Mouse (Mus musculus) urinary bladder, postnatal 14 days (tissue): ENCODE measurements around the gene Tspan18.

Experiments
- DNase-seq: peaks from one replicate; pipeline ENCODE4 v3.0.0; 2021; ENCODE audit warnings: low spot score

Gene Tspan18

DNA sequence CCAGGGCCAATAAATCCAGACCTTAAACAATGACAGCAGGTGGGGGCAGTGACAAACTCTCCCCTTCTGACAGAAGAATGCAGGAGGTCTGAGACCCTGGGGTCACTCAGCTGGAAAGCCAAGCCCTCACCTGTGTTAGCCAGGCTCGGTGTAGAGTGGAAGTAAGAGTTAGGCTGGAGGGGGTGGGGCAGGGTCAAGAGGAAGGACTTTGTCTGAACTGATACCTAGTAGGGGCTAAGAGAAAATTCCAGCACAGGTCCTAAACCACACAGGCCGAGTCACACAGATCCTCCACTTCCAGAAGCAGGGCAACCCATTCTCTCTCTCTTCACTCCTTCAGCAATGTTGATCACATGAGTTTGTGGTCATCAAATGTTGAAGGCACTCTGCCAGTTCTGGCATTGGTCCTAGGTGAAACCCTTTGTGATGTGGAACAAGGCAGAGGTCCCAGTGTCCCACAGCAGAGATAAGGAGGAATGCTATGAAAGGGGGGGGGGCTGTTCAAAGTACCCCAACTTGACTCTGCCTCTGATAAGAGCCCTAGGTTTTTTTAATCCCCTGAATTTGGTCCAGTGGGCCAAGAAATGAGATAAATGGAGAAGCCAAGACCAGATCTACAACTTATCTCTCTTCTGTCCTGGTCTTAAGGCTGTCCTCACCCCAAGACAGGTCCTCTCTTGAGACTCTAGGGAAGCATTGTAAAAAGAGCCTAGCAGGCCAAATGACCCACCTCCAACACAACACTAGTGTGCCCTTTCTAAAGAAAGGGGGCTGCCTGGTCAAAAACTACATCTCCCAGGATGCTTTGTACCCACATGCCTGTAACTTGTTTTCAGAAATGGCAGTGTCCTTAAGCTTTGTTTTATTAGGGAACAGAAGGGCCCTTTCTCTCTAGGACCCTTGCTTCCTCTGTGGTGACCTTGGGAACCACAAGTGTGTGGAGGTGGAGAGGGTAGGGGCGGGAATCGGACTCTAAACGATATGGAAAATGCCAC lies 71.7 kb downstream of the Tspan18 start:
- no peak for DNase-seq

DNA sequence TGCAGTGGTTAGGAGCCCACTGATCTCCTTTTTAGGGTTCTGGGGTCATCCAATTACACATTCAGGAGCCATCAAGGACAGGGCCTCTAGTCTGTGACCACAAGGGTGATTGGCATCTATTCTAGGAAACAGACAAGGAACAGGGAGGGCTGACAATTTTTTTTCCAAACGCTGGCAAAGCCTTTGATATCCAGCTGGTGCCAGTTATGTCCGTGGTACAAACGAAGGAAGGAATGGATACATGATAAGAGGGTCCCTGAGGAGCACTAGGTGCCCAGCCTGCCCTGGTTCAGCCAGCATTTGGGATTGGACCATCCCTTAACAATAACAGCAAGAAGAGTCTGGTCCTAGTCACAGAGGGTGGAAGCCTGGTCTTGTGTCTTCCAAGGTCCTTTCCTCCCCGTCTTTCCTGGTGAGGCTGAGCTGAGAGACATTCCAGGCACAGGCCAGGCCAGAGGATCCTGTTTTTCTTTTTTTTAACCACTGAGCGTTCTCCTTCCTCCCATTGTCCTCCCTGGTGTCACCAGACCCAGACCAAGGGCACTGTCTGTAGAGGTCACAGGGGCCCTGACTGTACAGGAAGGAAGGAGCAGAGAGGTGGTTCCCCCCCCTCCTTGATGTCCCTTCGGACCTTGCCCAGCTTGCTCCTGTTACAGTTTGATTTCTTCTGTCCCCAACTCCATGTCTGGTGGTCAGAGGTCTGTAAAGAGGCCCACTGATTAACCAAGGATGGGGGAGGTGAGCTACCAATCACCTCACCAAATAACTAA lies 72.6 kb downstream of the Tspan18 start:
- DNase-seq, result no peak

DNA sequence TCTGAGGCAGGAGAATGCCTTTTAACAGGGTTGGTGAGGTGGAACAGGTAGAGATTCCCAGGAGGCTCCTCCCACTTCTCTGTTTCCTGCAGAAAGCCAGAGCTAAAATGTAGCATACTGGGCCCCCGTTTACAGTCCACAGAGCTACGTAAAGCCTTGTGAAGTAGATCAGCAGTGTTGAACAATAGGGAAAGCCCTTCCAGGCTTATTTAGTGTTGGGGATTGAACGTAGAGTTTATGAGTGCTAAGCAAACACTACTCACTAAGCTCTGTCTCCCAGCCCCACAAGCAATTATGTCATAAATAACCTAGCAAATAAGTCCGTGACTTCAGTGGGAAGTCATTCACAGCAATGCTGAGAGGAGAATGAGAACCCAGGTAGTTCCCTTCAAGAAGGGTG lies 76.7 kb downstream of the Tspan18 start:
- no peak for DNase-seq

DNA sequence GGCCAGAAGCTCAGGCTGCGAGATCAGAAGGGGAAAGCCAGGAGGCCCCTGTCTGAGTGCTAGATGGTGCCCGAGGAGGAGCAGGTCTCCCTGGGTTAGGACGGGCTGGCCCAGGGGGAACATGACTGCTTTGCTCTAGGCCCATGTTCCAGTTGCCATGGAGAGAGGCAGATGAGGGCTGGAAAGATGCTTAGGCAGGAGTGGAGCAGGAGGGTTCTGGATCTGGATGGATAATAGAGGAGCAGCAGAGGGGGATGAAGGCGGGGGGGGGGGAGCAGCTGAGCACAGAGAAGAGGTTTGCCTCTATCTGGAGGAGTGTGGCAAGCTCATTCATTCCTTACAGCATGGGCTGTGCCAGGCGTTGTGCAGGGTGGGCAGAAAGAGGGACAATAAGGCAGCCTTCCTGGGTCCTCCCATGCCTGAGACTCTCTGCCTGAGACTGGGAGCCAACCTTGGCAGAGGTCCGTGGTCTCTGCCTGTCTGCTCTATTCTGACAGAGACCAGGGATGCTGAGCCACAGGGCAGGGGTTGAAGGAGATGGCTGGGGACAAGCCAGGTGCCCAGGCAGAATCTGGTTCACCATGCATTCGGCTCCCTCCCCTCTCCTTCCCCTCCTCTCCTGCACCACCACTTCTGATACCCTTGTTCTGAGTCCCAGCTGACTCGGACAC lies 77.4 kb downstream of the Tspan18 start:
- DNase-seq, result no peak

DNA sequence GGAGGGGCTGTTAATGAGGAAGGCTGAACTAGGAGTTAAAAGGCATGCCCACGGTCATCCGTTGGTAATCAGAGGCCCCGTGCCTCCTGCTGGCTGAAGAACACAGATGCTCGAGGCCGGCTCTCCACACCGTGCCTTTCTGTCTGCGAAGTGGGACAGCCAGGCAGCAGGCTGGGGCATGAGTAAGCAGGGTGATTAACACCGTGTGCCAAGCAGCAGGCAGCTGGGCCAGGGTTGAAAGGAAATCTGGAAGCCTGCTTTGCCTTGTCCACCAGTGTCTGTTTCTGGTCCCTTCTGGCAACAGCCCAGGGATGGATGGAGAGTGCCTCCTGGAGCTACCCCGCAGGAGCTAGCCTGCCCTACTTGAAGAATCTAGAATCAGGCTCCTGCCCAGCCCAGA lies 81.9 kb downstream of the Tspan18 start:
- DNase-seq, result peak; percentile 19

DNA sequence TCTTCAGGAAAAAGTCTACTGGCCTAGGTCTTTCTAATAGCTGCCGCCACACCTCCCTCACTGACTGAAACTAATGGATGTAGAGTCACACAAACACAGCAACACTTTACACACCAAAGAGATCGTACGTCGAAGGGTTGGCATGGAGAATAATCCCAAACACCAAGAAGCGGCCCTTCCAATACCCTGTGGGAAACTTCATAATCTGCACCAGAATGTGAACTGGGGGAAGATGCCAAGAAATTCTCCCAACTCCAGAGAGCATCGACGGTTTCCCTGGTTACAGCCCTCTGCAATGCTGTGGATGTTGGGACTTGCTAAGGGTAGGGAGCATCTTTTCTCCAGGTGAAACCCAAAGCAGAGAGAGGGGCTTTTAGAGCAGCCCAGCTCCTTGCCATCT lies 83.7 kb downstream of the Tspan18 start:
- DNase-seq, result no peak

DNA sequence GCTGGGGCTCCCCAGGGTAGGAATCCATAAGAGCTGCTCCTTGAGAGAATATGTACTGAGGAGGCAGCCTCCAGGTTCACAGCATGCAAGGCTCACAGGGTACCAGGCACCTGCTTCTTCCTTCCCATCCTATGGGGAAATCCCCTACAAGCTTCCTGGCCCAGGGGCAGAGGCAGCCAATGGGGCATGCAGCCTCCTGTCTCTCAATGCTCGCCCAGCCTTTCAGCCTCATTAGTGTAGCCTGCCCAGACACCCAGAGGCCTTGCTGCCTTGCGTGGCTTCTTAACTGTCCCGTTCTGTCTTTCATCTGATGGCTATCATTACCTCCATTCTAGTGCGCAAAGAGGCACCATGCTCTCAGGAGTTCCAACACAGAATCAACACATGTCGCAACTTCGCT lies 85.2 kb downstream of the Tspan18 start:
- DNase-seq, result no peak

DNA sequence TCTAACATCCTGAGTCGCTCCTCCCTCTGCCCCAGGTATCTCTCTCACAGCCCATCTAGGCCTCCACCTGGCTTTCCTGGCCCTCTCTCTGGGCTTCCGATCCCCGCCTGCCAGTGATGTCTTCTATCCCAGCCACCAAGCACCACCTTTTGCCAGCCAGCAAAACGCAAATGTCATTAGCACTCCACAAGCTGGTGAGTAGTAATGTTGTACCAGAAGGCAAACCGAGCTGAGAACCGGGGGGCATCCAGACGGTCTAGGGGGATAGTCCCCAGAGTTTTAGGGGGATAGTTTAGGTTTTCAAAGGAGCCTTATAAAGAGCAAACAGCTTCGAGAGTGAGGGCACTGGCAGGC lies 90.2 kb downstream of the Tspan18 start:
- DNase-seq, result no peak

DNA sequence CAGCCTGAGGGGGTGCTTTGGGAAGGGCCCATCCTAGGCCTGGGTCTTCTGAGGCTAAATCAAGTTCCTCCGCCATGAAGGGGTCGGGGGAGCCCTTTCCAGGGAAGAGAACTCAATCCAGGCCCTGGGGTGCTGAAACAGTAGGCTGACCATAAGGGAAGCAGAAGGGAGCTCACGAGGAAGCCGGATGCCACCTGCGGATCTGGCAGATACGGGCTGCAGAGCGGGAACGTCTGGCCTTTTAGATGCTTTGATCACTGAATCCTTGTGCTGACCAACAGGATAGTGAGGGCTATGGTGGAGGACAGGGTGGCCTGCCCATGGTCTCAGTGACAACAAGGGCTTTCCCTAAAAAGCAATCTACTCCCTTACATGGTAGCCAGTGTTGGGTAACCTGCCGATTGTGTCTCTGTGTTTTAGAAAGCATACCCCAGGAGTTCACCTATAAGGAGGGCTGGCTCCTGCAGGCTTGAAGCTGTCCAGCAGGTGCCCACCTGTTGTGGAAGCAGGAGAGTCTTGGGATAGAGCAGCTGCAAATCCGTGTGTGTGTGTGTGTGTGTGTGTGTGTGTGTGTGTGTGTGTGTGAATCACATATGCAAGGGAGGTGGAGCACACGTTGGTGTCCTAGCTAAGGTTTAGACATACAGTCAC lies 90.7 kb downstream of the Tspan18 start:
- no peak for DNase-seq

DNA sequence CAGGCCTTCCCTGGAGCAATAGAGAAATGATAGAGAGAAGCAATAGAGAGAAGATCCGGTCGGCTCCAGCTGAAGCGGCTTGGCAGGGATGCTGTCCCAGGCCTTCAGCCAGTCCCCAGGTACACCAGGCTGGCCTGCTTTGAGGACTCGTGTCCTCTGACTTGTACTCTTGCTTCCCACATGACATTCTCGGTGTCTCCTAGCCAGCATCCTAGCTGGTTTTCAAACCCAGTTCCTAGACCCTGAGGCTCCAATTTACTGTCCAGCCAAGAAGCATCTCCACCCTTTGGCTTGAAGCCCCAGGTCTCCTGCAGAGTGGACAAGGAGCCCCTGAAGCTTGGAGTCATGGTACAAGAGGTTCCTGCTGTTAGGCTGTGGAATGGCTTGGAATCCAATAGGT lies 92.1 kb downstream of the Tspan18 start:
- DNase-seq, result peak; percentile 22

DNA sequence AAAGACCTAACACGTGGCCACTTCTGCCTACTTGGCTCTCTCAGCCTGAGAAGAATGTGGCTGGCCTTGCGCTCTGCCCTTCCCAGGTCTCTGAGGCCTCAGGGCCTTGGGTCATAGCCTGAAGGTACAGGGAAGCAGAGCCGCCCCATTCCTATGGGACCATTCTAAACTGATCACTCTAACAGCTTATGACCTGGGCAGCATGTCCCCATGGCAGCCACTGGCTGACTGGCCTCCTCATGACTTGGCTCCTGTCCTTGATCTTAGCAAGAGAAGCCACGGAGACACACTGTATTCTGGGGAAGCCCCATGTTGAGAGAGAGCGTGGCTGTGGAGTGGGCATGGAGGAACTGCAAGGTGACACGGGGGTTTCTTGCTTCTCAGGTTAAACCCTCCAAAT lies 95.4 kb downstream of the Tspan18 start:
- DNase-seq, result no peak

DNA sequence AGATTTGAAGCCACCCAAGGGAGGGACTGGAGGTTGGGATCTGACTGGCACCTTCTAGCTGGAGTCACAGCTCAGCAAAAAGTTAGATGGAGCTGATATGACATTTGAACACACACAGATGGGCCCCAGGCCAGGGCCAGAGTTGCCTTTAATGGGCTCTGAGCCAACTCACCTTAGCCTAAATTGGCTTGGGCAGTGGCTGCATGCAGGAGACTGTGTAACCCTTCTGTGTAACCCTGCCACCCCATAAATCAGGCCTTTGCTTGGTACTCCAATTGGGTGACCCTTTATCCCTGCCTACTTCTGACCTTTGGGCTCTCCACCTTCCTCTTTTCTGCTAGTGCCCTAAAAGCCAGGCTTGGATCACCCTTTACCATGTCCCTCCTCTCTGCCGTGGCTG lies 97.2 kb downstream of the Tspan18 start:
- DNase-seq, result peak; percentile 36

DNA sequence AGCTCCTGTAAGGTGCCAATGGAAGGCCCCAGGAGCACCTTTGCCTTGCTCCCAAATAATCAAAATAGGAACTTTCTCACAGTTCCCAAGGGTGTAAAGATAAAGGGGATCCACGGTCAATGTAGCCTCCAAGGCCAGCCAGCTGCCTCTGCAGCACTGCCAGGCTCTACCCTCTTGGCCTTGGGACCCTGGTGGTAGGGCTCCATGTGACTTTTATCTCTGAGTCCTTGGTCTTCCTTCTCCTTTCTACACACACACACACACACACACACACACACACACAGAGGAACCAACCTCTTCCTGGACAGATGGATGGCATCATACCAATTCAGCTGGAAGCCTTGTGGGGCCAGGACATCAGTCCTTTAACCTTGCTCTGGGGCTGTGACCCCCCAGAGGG lies 102.2 kb downstream of the Tspan18 start:
- DNase-seq, result no peak

DNA sequence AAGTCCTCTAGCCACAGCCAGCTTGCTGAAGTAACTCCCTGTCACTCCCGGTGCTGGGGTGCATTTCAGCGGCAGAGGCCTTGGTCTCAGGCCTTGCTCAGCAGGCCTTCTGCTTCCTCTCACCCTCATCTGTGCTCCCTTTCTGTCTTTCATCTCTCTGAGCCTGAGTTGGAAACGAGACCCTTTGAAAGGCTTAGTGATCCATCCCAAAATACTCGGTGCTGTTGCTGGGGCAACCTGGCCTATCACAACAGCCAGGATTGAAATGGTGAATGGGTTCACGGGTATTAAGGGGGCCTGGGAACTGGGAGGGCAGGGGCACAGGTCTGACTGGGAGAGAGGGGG lies 105.9 kb downstream of the Tspan18 start:
- DNase-seq, result no peak

DNA sequence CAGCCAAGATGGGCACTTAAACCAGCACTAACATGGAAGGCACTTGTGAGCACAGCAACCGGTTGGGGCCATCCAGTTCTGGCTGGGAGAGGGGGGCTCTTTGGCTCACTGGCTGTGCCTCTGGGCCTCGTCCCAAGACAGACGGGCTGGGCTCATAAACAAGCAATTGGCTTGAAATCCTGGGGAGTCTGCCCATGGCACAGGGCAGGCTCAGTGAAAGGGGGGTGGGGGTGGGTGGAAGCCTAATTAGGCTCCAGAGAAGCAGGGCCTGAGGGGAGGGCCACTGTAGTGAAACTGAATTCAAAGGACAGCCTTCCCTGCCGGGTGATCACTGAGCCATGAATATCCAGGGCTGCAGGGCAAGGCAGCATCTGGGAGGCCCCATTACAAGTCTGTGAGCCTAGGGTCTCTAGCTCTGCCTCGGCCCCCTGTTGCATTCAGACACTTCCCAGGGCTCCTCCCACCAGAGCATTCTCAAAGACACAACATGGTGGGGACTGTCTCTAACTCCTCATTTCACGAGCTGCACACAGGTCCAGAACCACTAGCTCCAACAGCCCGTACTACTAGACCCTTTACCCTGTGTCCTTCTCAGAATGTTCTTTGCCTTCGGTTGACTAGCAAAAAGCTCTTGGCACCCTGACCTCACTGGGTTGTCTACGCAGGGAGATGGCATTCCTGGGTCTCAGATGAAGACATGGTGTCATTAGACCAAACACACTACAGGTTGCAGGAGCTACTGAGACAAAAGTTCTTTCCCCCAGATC lies 106.4 kb downstream of the Tspan18 start:
- peak; percentile 19 for DNase-seq

DNA sequence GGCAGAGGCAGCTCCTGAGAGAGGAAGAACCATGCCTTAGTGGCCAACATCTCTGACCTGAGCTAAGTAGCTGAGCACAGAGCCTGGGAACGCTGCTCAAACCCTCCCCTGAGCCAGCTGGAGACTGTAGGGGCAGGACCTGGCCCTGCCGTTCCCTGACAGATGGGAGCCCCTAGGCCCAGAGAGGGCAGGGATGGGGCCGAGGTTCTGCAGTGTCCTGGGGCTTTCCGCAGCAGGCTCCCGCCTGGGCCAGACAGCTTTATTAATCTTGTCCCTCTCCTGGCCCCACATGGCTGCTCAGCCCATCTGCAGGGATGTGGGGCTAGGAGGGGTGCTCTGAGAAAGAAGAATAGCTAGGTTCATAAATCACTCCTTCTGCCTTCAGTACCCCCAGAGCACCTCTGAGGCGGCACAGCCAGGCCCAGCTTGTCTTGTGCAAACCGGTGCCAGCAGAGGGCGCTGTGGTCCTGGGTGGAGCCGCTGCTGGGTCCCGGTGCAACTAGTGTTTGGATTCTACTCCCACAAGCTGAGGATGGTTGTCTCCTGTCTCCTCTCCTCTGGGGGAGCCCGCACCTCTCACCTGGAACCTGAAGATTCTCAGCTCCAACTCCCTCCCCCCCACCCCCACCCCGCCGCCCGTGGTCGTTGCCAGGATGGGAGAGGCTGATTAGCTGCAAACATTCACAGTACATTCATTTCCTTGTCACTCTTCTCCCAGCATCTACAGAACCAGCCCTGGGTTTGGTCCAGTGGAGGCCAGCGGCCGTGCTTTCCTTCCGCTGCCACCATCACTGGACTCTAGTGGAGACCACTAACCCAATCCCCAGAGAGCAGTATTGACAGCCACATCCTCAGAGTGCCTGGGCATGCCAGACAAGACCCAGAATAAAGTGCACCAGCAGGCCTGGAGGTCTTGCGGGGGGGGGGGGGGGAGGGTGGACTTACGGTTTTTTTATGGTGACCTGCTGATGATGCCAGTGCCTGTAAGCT lies 107.4 kb downstream of the Tspan18 start:
- DNase-seq, result peak; percentile 89

DNA sequence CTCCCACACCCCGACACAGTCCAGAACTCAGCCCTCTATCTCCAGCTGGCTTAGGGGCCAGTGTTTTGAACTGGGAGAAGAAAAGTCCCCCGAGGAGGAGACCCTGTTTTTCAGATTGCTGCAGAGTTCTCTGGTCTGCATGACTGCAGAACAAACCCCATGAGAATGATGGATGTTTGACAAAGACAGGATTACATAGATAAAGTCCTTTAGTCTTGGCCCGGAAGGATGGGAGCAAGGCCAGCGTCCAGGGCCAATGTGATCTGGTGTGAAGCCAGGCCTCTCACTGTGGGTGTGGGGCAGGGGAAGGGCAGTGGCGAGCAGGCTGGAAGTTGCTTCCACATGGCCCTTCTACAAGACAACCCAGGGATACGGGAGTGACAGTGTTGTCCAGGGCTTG lies 110.8 kb downstream of the Tspan18 start:
- DNase-seq, result peak; percentile 15

DNA sequence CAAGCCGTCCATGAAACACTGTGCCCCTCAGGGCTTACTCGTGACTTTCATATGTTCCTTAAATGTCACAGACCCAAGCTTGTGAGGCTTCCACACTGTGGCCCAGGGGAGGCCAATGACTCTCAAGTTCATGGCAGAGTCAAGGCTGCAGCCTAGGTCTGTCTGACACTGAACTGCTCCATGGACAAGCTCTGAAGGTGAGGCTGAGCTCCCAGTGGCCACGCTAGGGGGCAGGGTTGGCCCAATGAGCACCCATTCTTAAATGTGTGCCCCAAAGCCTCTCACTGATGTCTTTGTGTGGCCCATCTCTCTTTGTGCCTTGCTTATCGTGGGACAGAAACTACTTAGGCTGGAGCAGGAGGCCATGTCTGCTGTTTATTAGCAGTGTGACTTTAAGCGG lies 113.9 kb downstream of the Tspan18 start:
- no peak for DNase-seq

DNA sequence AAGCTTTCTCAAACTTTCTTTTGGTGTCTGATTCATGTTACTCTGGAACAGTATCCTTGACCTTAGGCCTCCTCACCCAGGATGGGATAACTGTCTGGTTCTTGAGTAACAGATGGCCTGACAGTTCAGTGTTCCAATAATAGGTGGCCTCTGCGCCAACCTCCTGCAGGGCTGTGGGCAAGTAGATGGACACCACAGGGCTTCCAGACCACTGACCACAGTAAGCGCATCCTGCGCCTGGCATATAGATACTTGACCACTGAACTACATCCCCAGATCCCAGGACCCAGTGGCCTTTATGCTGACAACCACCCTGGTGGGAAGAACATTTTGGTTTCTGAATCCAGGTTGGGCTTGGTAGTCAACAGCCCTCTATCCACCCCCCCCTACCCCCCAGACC lies 114.7 kb downstream of the Tspan18 start:
- no peak for DNase-seq

DNA sequence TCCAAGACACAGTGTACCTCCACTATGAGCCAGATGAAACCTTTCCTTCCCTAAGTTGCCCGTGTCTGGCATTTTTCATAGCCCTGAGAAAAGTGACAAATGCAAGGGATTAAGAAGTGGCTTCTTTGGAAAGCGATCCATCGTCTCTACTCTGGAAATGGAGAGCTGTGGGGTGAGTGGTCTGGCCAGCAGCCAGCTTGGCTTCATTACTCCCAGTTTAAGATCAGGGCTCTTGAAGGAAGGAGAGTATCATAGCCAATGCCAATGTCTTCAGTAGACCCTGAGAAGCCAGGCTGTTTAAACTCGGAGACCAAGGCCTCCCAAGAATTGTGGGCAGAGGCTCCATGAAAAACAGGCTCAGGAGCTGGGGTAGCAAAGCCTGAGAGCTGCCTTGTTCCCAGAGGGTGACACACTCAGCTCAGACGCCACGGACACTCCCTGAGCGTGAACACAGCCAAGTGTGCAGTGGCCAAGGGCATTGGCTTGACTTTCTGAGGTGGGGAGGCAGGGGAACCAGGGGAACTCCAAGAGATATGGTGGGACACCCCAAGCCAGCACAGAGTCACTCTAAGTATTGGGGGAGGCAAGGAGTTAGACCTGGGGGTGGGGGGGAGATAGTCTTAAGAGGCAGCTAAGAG lies 115.8 kb downstream of the Tspan18 start:
- no peak for DNase-seq
